Mouse (Mus musculus) heart, embryonic 14.5 days (tissue): ENCODE measurements around the gene Zfp292. TPM values are rescaled to one million over a fixed set of nuclear protein-coding genes. Genes with fewer than 3 reads are reported as not detected.
A peak's percentile ranks its signal among the peaks of the same experiment; 100 is the strongest.

Source experiments
- ATAC-seq: fragments of 200-750 bp; cut with Nextera tagmentation; 2 replicates; pipeline ENCODE4 v1.8.0; 2017; ENCODE audit warnings: low read depth, moderate TSS enrichment; ENCODE audit not compliant: insufficient number of reproducible peaks, insufficient read depth, low FRiP score
- H3K27ac ChIP-seq, 2 experiments: fragments of 200-500 bp in 1 of 2; fragments of 300-500 bp in 1 of 2; sonication (generic) in 1 of 2; replicated peaks in 1 of 2; 2 replicates each; pipeline ENCODE4 v1.5.1; 2012 to 2014; ENCODE audit warnings: low read depth in 2 of 2, low read length in 2 of 2, control low read depth in 1 of 2, mild to moderate bottlenecking in 1 of 2, mixed read lengths in 1 of 2; ENCODE audit not compliant: control insufficient read depth in 1 of 2, insufficient read depth in 1 of 2
- H3K27me3 ChIP-seq: fragments of 300-500 bp; sonication (generic); 2 replicates; pipeline ENCODE4 v1.6.1; 2014; ENCODE audit warnings: mild to moderate bottlenecking, low read length, control low read depth; ENCODE audit not compliant: control insufficient read depth, insufficient read depth
- H3K36me3 ChIP-seq: fragments of 300-500 bp; sonication (generic); 2 replicates; pipeline ENCODE4 v1.6.1; 2014; ENCODE audit warnings: mild to moderate bottlenecking, control low read depth, low read length, mixed read lengths; ENCODE audit not compliant: control insufficient read depth, insufficient read depth
- H3K4me1 ChIP-seq, 2 experiments: fragments of 200-500 bp in 1 of 2; fragments of 300-500 bp in 1 of 2; sonication (generic) in 1 of 2; 2 replicates each; pipeline ENCODE4 v1.6.1; 2012 to 2014; ENCODE audit warnings: low read length in 2 of 2, control low read depth in 1 of 2, mixed read lengths in 1 of 2; ENCODE audit not compliant: control insufficient read depth in 2 of 2, insufficient read depth in 2 of 2
- H3K4me2 ChIP-seq: fragments of 300-500 bp; sonication (generic); 2 replicates; pipeline ENCODE4 v1.6.1; 2014; ENCODE audit warnings: mild to moderate bottlenecking, low read length
- H3K4me3 ChIP-seq, 2 experiments: fragments of 200-500 bp in 1 of 2; fragments of 300-500 bp in 1 of 2; sonication (generic) in 1 of 2; 2 replicates each; pipeline ENCODE4 v1.5.1; 2012 to 2014; ENCODE audit warnings: low read length in 2 of 2, mild to moderate bottlenecking in 2 of 2, control low read depth in 1 of 2, low read depth in 1 of 2, moderate library complexity in 1 of 2; ENCODE audit not compliant: control insufficient read depth in 1 of 2, insufficient read depth in 1 of 2
- H3K9ac ChIP-seq: fragments of 300-500 bp; sonication (generic); 2 replicates; pipeline ENCODE4 v1.6.1; 2014; ENCODE audit warnings: mild to moderate bottlenecking, low read length
- H3K9me3 ChIP-seq: fragments of 300-500 bp; sonication (generic); 2 replicates; pipeline ENCODE4 v1.6.1; 2016; ENCODE audit warnings: low read length, control low read depth; ENCODE audit not compliant: control insufficient read depth
- WGBS: fragments of 180-500 bp; shearing (Covaris S2); extraction: QIAGEN DNeasy Blood & Tissue Kit; methylation state at CpG from one replicate; pipeline ENCODE4 v1.1.7; 2014; 5-methylcytosine and 5-hydroxymethylcytosine counted together
- polyA plus RNA-seq: library from polyadenylated mRNA; unstranded; fragments of >200 nt; fragmentation: Nextera tagmentation; extraction: Ambion mirVana; gene quantifications from 2 replicates; pipeline ENCODE4 v1.2.1, GENCODE M21; 2014

Gene Zfp292
- polyA plus RNA-seq, 1 experiment from 2014 or later, result 17.8 TPM

GRCm38 (mm10) chr4:34796294-34796693 is 86.5 kb downstream of the Zfp292 start:
- Histone ChIP-seq H3K27me3 (no peaks in the 10 kb centered on the region), H3K9me3 (no peaks in the 10 kb centered on the region), H3K36me3 (no peaks in the 10 kb centered on the region), H3K4me3 (no peak overlapping the region), H3K4me1 (no peaks in the 10 kb centered on the region), H3K27ac (no peak overlapping the region), H3K4me2 (no peak overlapping the region), H3K9ac (no peak overlapping the region)
- no peak for ATAC-seq
- WGBS, result 86% methylated on average over 5 of the region's 5 CpGs

DNA sequence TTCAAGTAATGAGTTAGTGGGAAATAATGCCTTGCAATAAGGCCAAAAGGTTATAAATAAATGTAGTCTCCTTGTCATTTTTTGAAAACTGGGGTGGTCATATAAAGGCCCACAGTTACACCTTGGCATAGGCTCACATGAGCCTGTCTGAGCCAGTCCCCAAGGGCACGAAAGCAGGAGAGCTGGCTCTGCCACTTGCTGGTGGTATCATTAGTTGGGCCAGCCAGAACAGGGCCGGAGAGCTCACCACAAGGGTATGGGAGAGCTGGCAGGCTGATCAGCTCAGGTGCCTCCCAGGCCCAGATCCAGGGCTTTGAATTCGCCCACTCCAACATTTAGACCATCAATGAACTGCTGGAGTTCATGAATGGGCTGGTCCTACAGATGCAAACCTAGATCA is 96.3 kb downstream of the Zfp292 start:
- WGBS, result 89% methylated on average over 3 of the region's 3 CpGs
- Histone ChIP-seq H3K4me3 (no peak overlapping the region), H3K9me3 (no peaks in the 10 kb centered on the region), H3K4me1 (peaks cover 0 to 4% of the 10 kb centered on the region in 2 experiments; a peak in 1 of 4 replicates), H3K27ac (no peak overlapping the region), H3K9ac (no peak overlapping the region), H3K4me2 (no peak overlapping the region), H3K36me3 (no peaks in the 10 kb centered on the region), H3K27me3 (no peaks in the 10 kb centered on the region)
- no peak for ATAC-seq

- 65% methylated on average over 2 of the region's 2 CpGs for WGBS
- no peak overlapping the region for H3K4me3 ChIP-seq
- H3K27ac ChIP-seq, result no peak overlapping the region
- no peaks in the 10 kb centered on the region for H3K27me3 ChIP-seq
- H3K9me3 ChIP-seq, result no peaks in the 10 kb centered on the region
- H3K9ac ChIP-seq, result no peak overlapping the region
- peaks cover 0 to 5% of the 10 kb centered on the region in 2 experiments; a peak in 1 of 4 replicates for H3K4me1 ChIP-seq
- no peak; the same call in 1 of the 2 replicates for ATAC-seq
- no peak overlapping the region for H3K4me2 ChIP-seq
- H3K36me3 ChIP-seq, result no peaks in the 10 kb centered on the region
Measured at GRCm38 (mm10) chr4:34785646-34786045, 97.1 kb downstream of the Zfp292 start.

GRCm38 (mm10) chr4:34784865-34785264 is 97.9 kb downstream of the Zfp292 start:
- 57% methylated on average over 5 of the region's 5 CpGs for WGBS
- H3K9ac ChIP-seq, result no peak overlapping the region
- no peak overlapping the region for H3K4me2 ChIP-seq
- ATAC-seq, result no peak
- no peak overlapping the region for H3K4me3 ChIP-seq
- no peaks in the 10 kb centered on the region for H3K36me3 ChIP-seq
- H3K27ac ChIP-seq, result no peak overlapping the region
- H3K27me3 ChIP-seq, result no peaks in the 10 kb centered on the region
- no peaks in the 10 kb centered on the region for H3K9me3 ChIP-seq
- H3K4me1 ChIP-seq, result peaks cover 0 to 5% of the 10 kb centered on the region in 2 experiments; a peak in 1 of 4 replicates

GRCm38 (mm10) chr4:34782730-34783129 is 100.0 kb downstream of the Zfp292 start:
- no peak for ATAC-seq
- Histone ChIP-seq H3K9ac (no peak overlapping the region), H3K9me3 (no peaks in the 10 kb centered on the region), H3K36me3 (no peaks in the 10 kb centered on the region), H3K4me2 (no peak overlapping the region), H3K4me3 (no peak overlapping the region), H3K27me3 (no peaks in the 10 kb centered on the region), H3K4me1 (peaks cover 0 to 5% of the 10 kb centered on the region in 2 experiments; a peak in 1 of 4 replicates), H3K27ac (no peak overlapping the region)
- WGBS, result 29% methylated on average over 4 of the region's 4 CpGs

- peak within 1 kb of the TSS; percentile 88 to 95 for H3K27ac ChIP-seq
- H3K27me3 ChIP-seq, result no peaks in the 10 kb centered on the region
- no peaks in the 10 kb centered on the region for H3K36me3 ChIP-seq
- H3K9me3 ChIP-seq, result no peaks in the 10 kb centered on the region
- peaks cover 0 to 5% of the 10 kb centered on the region in 2 experiments; a peak in 1 of 4 replicates for H3K4me1 ChIP-seq
- ATAC-seq, result peak; percentile 88
- peak within 1 kb of the TSS; percentile 86 for H3K9ac ChIP-seq
- H3K4me2 ChIP-seq, result peak within 1 kb of the TSS; percentile 67
- 5% methylated on average over 40 of the region's 40 CpGs for WGBS
- H3K4me3 ChIP-seq, result peak within 1 kb of the TSS; percentile 68 to 96
Measured at GRCm38 (mm10) chr4:34777677-34778527, 104.9 kb downstream of the Zfp292 start, which contains the start of gene Smim8. TSS of gene Smim8 (minus strand) at chr4:34778423.

DNA sequence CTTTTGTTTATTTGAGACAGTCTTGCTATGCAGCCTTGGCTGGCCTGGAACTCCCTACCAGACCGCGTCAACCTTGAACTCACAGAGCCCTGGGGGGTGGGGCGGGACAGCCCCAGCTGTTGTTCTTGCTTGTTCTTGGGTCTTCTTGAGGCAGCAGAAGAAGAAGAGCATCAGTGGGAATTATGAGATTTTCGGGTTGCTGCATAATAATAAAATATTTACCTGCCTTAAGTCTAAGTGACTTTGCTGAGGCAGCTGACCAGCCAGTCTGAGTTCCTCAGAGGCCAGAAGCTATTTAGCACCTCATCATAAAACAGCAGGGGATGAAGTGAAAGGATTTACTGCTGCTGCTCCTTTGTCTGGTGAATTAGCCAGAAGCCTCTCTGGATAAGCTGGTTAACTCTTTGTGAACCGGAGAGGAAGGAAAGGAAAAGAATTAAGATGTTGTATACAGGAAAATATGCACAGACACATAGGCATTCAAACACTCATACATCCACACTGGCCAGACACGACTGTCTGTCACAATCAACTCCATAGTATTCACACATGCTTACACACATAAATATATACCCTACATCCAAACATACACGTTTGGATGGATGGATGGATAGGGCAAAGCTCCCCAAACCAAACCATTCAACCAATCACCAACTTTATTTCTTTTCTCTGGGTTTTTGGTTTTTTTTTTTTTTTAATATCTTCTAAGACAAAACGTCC is 110.9 kb downstream of the Zfp292 start:
- H3K4me3 ChIP-seq, result no peak overlapping the region
- no peak for ATAC-seq
- H3K9ac ChIP-seq, result no peak overlapping the region
- no peak overlapping the region for H3K4me2 ChIP-seq
- H3K27ac ChIP-seq, result no peak overlapping the region
- no peaks in the 10 kb centered on the region for H3K4me1 ChIP-seq
- H3K27me3 ChIP-seq, result no peaks in the 10 kb centered on the region
- H3K36me3 ChIP-seq, result peaks cover 22% of the 10 kb centered on the region
- H3K9me3 ChIP-seq, result no peaks in the 10 kb centered on the region
- 21% methylated on average over 8 of the region's 8 CpGs for WGBS
